Mouse (Mus musculus): Measurements from ENCODE around the gene Mgat2. TPM values are rescaled to one million over a fixed set of nuclear protein-coding genes. Genes with fewer than 3 reads are reported as not detected.

The Mgat2 gene
- polyA plus RNA-seq (2015; fragmentation: Nextera tagmentation; extraction: Ambion mirVana) = 35.6 and 39.7 TPM in 2 replicates

- WGBS = under 1% methylated on average over 82 of the region's 84 CpGs
- H3K27me3 ChIP-seq (replicated peaks; ENCODE audit: control insufficient read depth, insufficient read depth, low read length) = no peaks in the 10 kb centered on the region
- peaks cover 4% of the 10 kb centered on the region; the same call in 1 of the 2 replicates for H3K36me3 ChIP-seq (ENCODE audit: control insufficient read depth, insufficient read depth, low read length)
- peak; percentile 99 for ATAC-seq
- peaks cover 17% of the 10 kb centered on the region for H3K4me1 ChIP-seq (ENCODE audit: control insufficient read depth, insufficient read depth, low read length)
- H3K9ac ChIP-seq (ENCODE audit: low read depth, low read length) = peak within 1 kb of the TSS; percentile 93
- H3K9me3 ChIP-seq (ENCODE audit: control insufficient read depth, low read length) = no peaks in the 10 kb centered on the region
- peak within 1 kb of the TSS; percentile 90 for H3K27ac ChIP-seq (ENCODE audit: low read length)
- H3K4me2 ChIP-seq (ENCODE audit: low read depth, low read length) = peak within 1 kb of the TSS; percentile 92
- peak within 1 kb of the TSS; percentile 86 for H3K4me3 ChIP-seq (ENCODE audit: low read length)
Measured at GRCm38 (mm10) chr12:69183583-69184308, at the start of gene Mgat2, which contains the start of gene Rpl36al. Gene Mgat2, plus strand, starts transcription at chr12:69184157. Gene Rpl36al, minus strand, starts transcription at chr12:69184083.

- no peaks in the 10 kb centered on the region for H3K36me3 ChIP-seq (ENCODE audit: control insufficient read depth, insufficient read depth, low read length)
- no peak for ATAC-seq
- no peaks in the 10 kb centered on the region for H3K4me1 ChIP-seq (ENCODE audit: control insufficient read depth, insufficient read depth, low read length)
- no peak overlapping the region for H3K9ac ChIP-seq (ENCODE audit: low read depth, low read length)
- H3K4me3 ChIP-seq (ENCODE audit: low read length) = no peak overlapping the region
- H3K9me3 ChIP-seq (ENCODE audit: control insufficient read depth, low read length) = no peaks in the 10 kb centered on the region
- H3K4me2 ChIP-seq (ENCODE audit: low read depth, low read length) = no peak overlapping the region
- H3K27me3 ChIP-seq (replicated peaks; ENCODE audit: control insufficient read depth, insufficient read depth, low read length) = no peaks in the 10 kb centered on the region
- H3K27ac ChIP-seq (ENCODE audit: low read length) = no peak overlapping the region
- 91% methylated on average over 3 of the region's 3 CpGs for WGBS
Measured at GRCm38 (mm10) chr12:69139201-69139600, 44.8 kb upstream of the Mgat2 start.

DNA sequence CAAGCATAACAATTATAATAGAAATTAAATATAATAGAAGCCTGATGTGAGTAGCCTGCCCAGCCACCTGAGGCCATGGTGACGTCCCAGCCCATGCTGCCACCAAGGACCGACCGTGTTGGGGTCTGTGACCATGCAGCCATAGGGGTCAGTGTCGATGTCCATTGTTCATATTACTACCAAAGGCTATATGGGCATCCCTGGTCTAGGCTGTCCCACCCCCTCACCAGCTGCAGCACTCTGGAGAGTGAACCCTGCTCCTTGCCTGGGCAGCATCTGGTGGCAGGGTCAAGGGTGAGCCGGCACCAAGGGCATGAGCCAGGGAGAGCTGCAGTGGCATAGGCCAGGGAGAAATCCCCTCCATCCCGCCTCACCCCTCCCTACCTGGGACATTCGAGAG lies 44.1 kb upstream of the Mgat2 start:
- no peak overlapping the region for H3K9ac ChIP-seq (ENCODE audit: low read depth, low read length)
- H3K27ac ChIP-seq (ENCODE audit: low read length) = no peak overlapping the region
- no peaks in the 10 kb centered on the region for H3K4me1 ChIP-seq (ENCODE audit: control insufficient read depth, insufficient read depth, low read length)
- H3K9me3 ChIP-seq (ENCODE audit: control insufficient read depth, low read length) = no peaks in the 10 kb centered on the region
- 89% methylated on average over 7 of the region's 7 CpGs for WGBS
- H3K4me2 ChIP-seq (ENCODE audit: low read depth, low read length) = no peak overlapping the region
- no peak for ATAC-seq
- H3K4me3 ChIP-seq (ENCODE audit: low read length) = no peak overlapping the region
- H3K27me3 ChIP-seq (replicated peaks; ENCODE audit: control insufficient read depth, insufficient read depth, low read length) = no peaks in the 10 kb centered on the region
- no peaks in the 10 kb centered on the region for H3K36me3 ChIP-seq (ENCODE audit: control insufficient read depth, insufficient read depth, low read length)

GRCm38 (mm10) chr12:69143460-69143859 lies 40.5 kb upstream of the Mgat2 start:
- H3K27me3 ChIP-seq (replicated peaks; ENCODE audit: control insufficient read depth, insufficient read depth, low read length) = no peaks in the 10 kb centered on the region
- H3K4me3 ChIP-seq (ENCODE audit: low read length) = no peak overlapping the region
- no peak overlapping the region for H3K9ac ChIP-seq (ENCODE audit: low read depth, low read length)
- H3K27ac ChIP-seq (ENCODE audit: low read length) = no peak overlapping the region
- H3K9me3 ChIP-seq (ENCODE audit: control insufficient read depth, low read length) = no peaks in the 10 kb centered on the region
- no peaks in the 10 kb centered on the region for H3K36me3 ChIP-seq (ENCODE audit: control insufficient read depth, insufficient read depth, low read length)
- 82% methylated on average over 6 of the region's 6 CpGs for WGBS
- H3K4me2 ChIP-seq (ENCODE audit: low read depth, low read length) = no peak overlapping the region
- no peak for ATAC-seq
- no peaks in the 10 kb centered on the region for H3K4me1 ChIP-seq (ENCODE audit: control insufficient read depth, insufficient read depth, low read length)

DNA sequence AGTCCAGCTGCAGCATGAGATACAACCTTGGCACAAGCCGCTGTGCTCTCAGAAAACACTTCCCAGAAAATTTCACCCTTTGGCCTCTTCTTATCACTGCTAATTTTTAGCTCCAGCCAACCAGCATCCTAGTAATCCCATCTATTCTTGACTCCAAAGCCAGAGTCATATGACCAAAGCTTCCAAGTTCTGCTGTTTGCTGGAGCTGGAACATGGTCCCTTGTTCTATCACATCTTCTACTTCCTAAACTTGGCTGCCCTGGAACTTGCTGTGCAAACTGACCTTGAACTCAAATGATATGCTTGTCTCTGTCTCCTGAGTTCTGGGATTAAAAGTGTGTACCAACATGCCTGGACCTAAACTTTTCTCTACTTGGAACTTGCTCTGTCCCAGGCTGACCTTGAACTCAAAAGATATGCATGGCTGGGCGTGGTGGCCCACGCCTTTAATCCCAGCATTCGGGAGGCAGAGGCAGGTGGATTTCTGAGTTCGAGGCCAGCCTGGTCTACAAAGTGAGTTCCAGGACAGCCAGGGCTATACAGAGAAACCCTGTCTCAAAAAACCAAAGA lies 36.7 kb upstream of the Mgat2 start:
- Histone ChIP-seq H3K36me3 (ENCODE audit: control insufficient read depth, insufficient read depth, low read length) (no peaks in the 10 kb centered on the region), H3K4me1 (ENCODE audit: control insufficient read depth, insufficient read depth, low read length) (no peaks in the 10 kb centered on the region), H3K9me3 (ENCODE audit: control insufficient read depth, low read length) (no peaks in the 10 kb centered on the region), H3K27ac (ENCODE audit: low read length) (no peak overlapping the region), H3K27me3 (replicated peaks; ENCODE audit: control insufficient read depth, insufficient read depth, low read length) (no peaks in the 10 kb centered on the region), H3K4me3 (ENCODE audit: low read length) (no peak overlapping the region), H3K4me2 (ENCODE audit: low read depth, low read length) (no peak overlapping the region), H3K9ac (ENCODE audit: low read depth, low read length) (no peak overlapping the region)
- no peak for ATAC-seq
- 93% methylated on average over 5 of the region's 5 CpGs for WGBS

DNA sequence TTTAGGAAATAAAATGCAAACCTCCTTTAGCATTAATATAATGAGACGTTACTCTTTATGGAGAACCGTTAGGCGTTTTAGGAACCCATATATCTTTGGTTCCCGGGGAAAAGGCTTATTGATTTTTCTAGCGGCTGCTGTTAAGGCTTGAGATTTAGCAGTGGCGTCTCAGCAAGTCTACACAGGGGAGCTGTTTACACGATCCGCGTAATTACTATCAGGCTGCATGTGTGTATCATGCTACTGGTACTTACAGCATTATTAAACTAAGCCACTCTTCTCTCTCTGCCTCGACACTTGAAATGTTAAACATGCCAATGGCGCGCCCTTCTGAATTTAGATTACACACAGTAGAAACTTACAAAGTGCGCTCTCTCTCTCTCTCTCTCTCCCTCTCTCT lies 33.9 kb upstream of the Mgat2 start:
- Histone ChIP-seq H3K9ac (ENCODE audit: low read depth, low read length) (no peak overlapping the region), H3K27me3 (replicated peaks; ENCODE audit: control insufficient read depth, insufficient read depth, low read length) (no peaks in the 10 kb centered on the region), H3K4me3 (ENCODE audit: low read length) (no peak overlapping the region), H3K4me1 (ENCODE audit: control insufficient read depth, insufficient read depth, low read length) (no peaks in the 10 kb centered on the region), H3K4me2 (ENCODE audit: low read depth, low read length) (no peak overlapping the region), H3K27ac (ENCODE audit: low read length) (no peak overlapping the region), H3K9me3 (ENCODE audit: control insufficient read depth, low read length) (no peaks in the 10 kb centered on the region), H3K36me3 (ENCODE audit: control insufficient read depth, insufficient read depth, low read length) (no peaks in the 10 kb centered on the region)
- no peak for ATAC-seq
- 56% methylated on average over 13 of the region's 13 CpGs for WGBS

DNA sequence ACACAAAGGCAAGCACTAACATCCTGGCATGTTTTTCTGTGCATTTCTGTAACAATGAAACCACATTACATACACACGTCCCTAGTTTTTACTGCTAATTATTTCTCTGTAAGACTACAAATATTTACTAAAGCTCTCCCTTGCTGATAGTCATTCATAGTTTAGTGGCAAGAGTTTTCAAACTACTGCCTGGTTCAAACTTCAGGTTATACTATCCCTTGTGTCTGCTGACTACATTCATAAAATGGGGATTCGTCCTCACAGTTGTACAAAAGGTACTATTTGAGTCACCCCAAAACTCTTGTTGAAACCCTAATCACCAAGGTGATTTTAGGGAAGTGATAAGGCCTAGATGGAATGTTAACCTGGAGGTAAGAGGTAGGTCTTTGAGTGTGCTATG lies 28.0 kb upstream of the Mgat2 start:
- Histone ChIP-seq H3K9me3 (ENCODE audit: control insufficient read depth, low read length) (no peaks in the 10 kb centered on the region), H3K4me3 (ENCODE audit: low read length) (no peak overlapping the region), H3K4me1 (ENCODE audit: control insufficient read depth, insufficient read depth, low read length) (no peaks in the 10 kb centered on the region; the same call in 1 of the 2 replicates), H3K27me3 (replicated peaks; ENCODE audit: control insufficient read depth, insufficient read depth, low read length) (no peaks in the 10 kb centered on the region), H3K36me3 (ENCODE audit: control insufficient read depth, insufficient read depth, low read length) (peaks cover 10% of the 10 kb centered on the region), H3K4me2 (ENCODE audit: low read depth, low read length) (no peak overlapping the region), H3K27ac (ENCODE audit: low read length) (no peak overlapping the region), H3K9ac (ENCODE audit: low read depth, low read length) (no peak overlapping the region)
- no peak for ATAC-seq
- WGBS = 70% methylated on average over 2 of the region's 2 CpGs

DNA sequence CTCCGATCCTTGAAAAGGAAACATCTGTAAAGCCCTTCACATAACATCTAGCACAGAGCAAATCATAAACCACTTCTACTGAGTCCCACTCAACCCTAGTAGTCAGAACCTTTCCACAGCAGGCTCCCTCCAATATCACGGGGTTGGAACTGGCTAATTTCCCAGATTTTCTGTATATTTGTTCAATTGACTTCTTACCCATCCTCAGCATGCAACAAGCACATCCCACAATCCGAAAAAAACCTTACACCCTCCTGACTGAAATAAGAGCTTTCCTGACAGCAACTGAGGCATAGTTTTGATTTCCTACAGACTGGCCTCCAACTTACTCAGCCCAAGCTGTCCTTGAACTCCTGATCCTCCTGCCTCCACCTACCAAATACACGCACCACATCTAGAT lies 27.5 kb upstream of the Mgat2 start:
- WGBS = 74% methylated on average over 4 of the region's 4 CpGs
- no peaks in the 10 kb centered on the region for H3K27me3 ChIP-seq (replicated peaks; ENCODE audit: control insufficient read depth, insufficient read depth, low read length)
- H3K9me3 ChIP-seq (ENCODE audit: control insufficient read depth, low read length) = no peaks in the 10 kb centered on the region
- no peak overlapping the region for H3K4me3 ChIP-seq (ENCODE audit: low read length)
- H3K9ac ChIP-seq (ENCODE audit: low read depth, low read length) = no peak overlapping the region
- ATAC-seq = no peak
- no peak overlapping the region for H3K4me2 ChIP-seq (ENCODE audit: low read depth, low read length)
- H3K36me3 ChIP-seq (ENCODE audit: control insufficient read depth, insufficient read depth, low read length) = peaks cover 10% of the 10 kb centered on the region
- no peaks in the 10 kb centered on the region; the same call in 1 of the 2 replicates for H3K4me1 ChIP-seq (ENCODE audit: control insufficient read depth, insufficient read depth, low read length)
- no peak overlapping the region for H3K27ac ChIP-seq (ENCODE audit: low read length)

GRCm38 (mm10) chr12:69157107-69157506 lies 26.9 kb upstream of the Mgat2 start:
- no peaks in the 10 kb centered on the region; the same call in 1 of the 2 replicates for H3K4me1 ChIP-seq (ENCODE audit: control insufficient read depth, insufficient read depth, low read length)
- 0 out of 2 replicates have a peak overlapping the region, but pooled peaks have one; percentile 19 for H3K27ac ChIP-seq (ENCODE audit: low read length)
- no peak overlapping the region for H3K4me3 ChIP-seq (ENCODE audit: low read length)
- no peaks in the 10 kb centered on the region for H3K9me3 ChIP-seq (ENCODE audit: control insufficient read depth, low read length)
- H3K9ac ChIP-seq (ENCODE audit: low read depth, low read length) = no peak overlapping the region
- ATAC-seq = no peak
- peaks cover 10% of the 10 kb centered on the region for H3K36me3 ChIP-seq (ENCODE audit: control insufficient read depth, insufficient read depth, low read length)
- no peak overlapping the region for H3K4me2 ChIP-seq (ENCODE audit: low read depth, low read length)
- WGBS = 97% methylated on average over 2 of the region's 2 CpGs
- H3K27me3 ChIP-seq (replicated peaks; ENCODE audit: control insufficient read depth, insufficient read depth, low read length) = no peaks in the 10 kb centered on the region

Data from intestine, embryonic 16.5 days (tissue).